Mouse (Mus musculus): ENCODE measurements at regions not wholly inside any gene's neighbourhood (a gene's known extent, or its start where the extent isn't known, plus 50 kb on each side); places are given as distances from the start of the nearest gene placed in this dataset.

GRCm38 (mm10) chr19:56669468-56669867 is 52.5 kb upstream of the Adrb1 start:
- ATAC-seq (no peak), DNase-seq (ENCODE audit: low spot score) (no peak)
- Histone ChIP-seq H3K36me3 (ENCODE audit: control insufficient read depth, insufficient read depth, low read length) (no peaks in the 10 kb centered on the region), H3K4me1 (ENCODE audit: control insufficient read depth, insufficient read depth, low read length) (no peaks in the 10 kb centered on the region), H3K4me2 (ENCODE audit: low read length) (no peak overlapping the region), H3K9ac (ENCODE audit: low read length) (no peak overlapping the region), H3K27me3 (replicated peaks; ENCODE audit: control insufficient read depth, insufficient read depth, low read length) (no peaks in the 10 kb centered on the region), H3K4me3 (ENCODE audit: low read depth, low read length) (no peak overlapping the region), H3K27ac (ENCODE audit: low read depth, low read length) (no peak overlapping the region), H3K9me3 (replicated peaks; ENCODE audit: control insufficient read depth, low read length) (no peaks in the 10 kb centered on the region)
- 80% methylated on average over 7 of the region's 7 CpGs for WGBS
